Mouse (Mus musculus): ENCODE results near the gene Gm49358.

DNA sequence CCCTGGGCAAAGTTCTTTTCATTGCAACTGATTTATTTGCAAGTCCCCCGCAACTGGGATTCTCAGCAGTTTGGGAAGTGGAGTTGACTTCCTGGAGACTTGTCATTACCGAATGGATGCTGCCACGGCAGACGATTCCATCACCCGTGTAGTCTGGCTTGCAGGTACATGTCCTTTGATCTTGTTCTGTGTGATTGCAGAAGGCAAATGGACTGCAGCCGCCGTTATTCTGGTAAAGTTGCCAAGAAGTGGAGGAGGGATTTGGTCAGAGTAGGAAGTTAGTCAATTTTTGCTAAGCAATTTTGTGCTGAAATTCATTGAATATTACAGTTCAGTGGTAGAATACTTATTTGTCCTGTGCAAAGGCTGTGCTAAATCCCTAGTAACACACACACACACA lies 114.9 kb downstream of the Gm49358 start:
- TF ChIP-seq CTCF (IDR thresholded peaks at IDR 0.05; ENCODE audit: extremely low read depth, insufficient read depth, low read length) (no peak), POLR2A (IDR thresholded peaks at IDR 0.05; ENCODE audit: extremely low read depth, insufficient read depth, low read length) (no peak)

All from cortical plate, adult 2 months (tissue).